Mouse (Mus musculus): ENCODE results near the gene Gm6096. TPM values are rescaled to one million over a fixed set of nuclear protein-coding genes. Genes with fewer than 3 reads are reported as not detected.
A peak's percentile ranks its signal among the peaks of the same experiment; 100 is the strongest.
"Not testable (repeated sequence)": the region's sequence is repeated elsewhere in the genome, so short reads cannot be mapped to it uniquely, and the experiment has no call there.

The Gm6096 gene
- total RNA-seq (2021) = not detected
- long read RNA-seq, experiment 1 = 0 reads
- long read RNA-seq, experiment 2 = 0 reads

GRCm38 (mm10) chr7:34250738-34251137, at the start of gene Gm6096:
Gm6096 (plus strand) TSS chr7:34251038.
- DNase-seq (ENCODE audit: low spot score) = no peak

DNA sequence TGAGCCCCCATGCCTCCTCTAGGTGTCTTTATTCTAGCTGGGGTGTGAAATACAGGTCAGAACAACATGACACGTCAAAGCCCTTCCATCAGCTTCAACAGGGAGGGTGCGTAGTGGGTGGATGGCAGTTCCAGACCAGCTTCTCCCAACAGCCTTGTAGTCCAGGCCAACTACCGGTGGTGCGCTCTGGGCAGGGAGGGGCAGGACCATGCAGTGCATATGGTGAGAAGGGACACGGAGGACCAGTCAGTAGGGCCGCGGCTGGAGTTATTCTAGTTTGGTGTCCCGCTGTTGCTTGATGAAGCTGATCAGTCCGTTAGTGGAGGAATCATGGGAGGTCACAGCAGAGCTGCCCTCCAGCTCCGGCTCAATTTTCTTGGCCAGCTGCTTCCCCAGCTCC, 48.7 kb upstream of the Gm6096 start:
- not testable (repeated sequence) for DNase-seq (ENCODE audit: low spot score)

- DNase-seq (ENCODE audit: low spot score) = no peak
Measured at GRCm38 (mm10) chr7:34206331-34206730, 44.5 kb upstream of the Gm6096 start.

DNA sequence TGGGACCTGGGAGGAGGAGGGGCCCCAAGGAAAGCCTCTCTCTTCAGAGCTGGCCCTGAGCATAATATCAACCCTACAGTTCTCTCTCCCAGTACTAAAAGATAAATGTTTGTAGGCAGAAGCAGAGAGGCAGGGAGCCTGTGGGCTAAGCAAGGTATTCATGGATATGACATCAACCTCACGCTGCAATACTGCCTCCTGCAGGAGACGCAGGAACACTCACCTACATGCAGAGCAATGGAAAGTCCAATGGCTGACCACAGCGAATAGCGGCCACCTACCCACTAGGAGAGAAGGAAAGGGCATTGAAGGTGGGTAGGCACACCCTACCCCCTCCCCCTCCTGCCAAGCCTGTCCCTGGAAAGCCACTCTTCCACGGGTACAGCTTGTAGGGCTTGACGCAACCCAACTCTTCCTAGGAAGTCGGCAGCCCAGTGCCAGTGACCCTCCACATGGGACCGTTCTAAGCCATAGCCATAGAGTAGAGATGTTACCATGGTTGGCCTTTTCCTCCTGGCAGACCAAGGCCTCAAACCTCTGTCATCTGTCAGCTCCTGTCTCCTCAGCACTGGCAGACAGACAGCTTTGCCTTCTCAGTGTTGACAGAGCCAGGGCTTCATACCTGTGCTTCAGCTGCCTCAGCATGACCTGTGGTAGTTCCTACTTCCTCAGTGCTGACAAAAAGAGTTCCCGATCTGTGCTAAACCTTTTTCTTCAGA, 42.7 kb upstream of the Gm6096 start:
- DNase-seq (ENCODE audit: low spot score) = no peak

GRCm38 (mm10) chr7:34213281-34213680, 37.6 kb upstream of the Gm6096 start:
- DNase-seq (ENCODE audit: low spot score) = no peak

GRCm38 (mm10) chr7:34214644-34215043, 36.2 kb upstream of the Gm6096 start:
- no peak for DNase-seq (ENCODE audit: low spot score)

- DNase-seq (ENCODE audit: low spot score) = peak; percentile 91
Measured at GRCm38 (mm10) chr7:34215481-34215880, 35.4 kb upstream of the Gm6096 start.

DNA sequence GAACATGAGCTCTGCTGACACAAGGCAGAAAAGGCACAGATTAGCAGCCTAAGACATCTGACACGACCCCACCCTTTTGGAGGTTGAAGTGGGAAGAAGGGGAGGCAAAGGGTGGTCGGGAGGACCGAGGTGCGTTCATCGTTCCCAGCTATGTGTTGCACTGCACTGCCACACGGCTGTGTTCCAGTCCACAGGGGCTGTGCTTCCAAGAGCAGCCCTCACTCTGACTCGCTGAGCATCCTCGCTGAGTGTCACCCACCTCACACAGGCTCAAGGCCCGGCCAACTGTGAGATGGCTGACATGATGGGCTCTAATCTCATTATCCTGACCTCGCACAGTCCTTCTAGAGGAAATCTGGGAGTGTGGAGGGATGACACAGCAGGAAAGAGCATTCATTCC, 34.4 kb upstream of the Gm6096 start:
- no peak for DNase-seq (ENCODE audit: low spot score)

DNA sequence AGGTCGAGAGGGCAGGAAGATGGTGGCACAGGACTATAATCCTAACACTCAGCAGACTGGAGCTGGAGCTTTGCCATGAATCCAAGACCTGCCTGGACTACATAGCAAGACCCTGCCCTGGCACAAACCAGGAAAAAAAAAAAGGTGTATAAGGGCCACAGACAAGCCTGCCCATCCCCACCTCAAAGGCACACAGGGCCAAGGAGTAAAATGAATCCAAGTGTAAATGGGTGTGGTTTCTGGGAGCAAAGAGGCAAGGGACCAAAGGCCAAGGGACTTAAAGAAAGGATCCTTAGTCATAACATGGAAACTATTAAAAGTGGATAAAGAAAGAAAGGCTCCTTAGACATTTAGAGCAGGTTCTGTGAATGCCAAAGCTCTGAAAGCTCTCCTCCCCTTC, 32.3 kb upstream of the Gm6096 start:
- DNase-seq (ENCODE audit: low spot score) = no peak

- no peak for DNase-seq (ENCODE audit: low spot score)
Measured at GRCm38 (mm10) chr7:34221594-34222250, 29.1 kb upstream of the Gm6096 start.

DNA sequence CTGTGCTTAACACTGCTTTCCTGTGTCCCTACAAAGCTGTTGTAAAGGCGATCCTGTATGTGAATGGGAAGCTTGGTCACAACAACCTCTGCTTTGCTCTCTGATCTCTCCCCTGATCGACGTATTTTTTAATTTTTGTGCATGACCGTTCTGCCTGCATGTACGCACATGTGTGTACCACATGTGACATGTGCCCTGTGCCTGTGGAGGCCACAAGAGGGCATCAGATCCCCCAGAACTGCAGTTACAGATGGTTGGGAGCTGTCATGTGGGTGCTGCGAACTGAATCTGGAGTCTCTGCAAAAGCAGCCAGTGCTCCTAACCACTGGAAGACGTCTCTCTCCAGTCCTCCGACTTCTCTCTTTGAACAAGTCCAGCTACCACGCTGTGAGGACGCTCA, 28.5 kb upstream of the Gm6096 start:
- no peak for DNase-seq (ENCODE audit: low spot score)

DNA sequence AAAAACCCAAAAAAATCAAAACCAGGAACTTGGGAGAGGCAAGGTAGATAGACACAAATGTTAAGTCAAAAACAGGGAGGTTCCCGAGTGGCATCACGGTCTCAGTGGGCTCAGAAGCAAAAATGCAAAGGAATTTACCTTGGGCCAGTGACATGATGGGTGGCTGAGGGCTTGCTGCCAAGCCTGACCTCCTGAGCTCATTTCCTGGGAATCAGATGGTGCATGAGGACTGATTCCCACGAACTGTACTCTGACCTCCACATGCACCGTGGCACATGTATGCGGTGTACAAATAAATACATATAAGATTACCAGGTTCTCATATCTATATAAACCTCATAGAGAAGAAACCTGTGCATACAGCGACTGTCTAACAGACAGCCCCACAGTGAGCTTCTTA, 26.5 kb upstream of the Gm6096 start:
- DNase-seq (ENCODE audit: low spot score) = no peak

GRCm38 (mm10) chr7:34226086-34226485, 24.8 kb upstream of the Gm6096 start:
- DNase-seq (ENCODE audit: low spot score) = peak; percentile 50

- no peak for DNase-seq (ENCODE audit: low spot score)
Measured at GRCm38 (mm10) chr7:34226846-34227245, 24.0 kb upstream of the Gm6096 start.

DNA sequence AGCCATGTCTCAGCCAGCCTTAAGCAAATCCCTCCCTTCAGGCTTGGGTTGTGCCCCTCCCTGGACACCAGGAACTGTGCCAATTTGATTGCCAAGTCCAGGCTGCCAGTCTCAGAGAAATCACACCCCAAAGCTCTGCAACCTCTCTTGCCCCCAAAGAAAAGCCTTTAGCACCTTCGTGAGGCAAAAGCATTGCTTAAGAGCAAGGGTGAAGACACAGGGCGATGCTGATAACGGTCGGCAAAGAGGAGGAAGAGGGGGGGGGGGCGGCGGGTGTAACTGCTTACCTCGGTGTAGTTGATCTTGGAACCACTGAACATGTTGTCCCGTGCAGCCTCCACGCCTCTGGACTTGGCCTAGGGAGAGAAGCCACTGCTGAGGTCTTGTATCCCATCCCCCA, 22.2 kb upstream of the Gm6096 start:
- DNase-seq (ENCODE audit: low spot score) = peak; percentile 62

GRCm38 (mm10) chr7:34229153-34229552, 21.7 kb upstream of the Gm6096 start:
- DNase-seq (ENCODE audit: low spot score) = no peak

DNA sequence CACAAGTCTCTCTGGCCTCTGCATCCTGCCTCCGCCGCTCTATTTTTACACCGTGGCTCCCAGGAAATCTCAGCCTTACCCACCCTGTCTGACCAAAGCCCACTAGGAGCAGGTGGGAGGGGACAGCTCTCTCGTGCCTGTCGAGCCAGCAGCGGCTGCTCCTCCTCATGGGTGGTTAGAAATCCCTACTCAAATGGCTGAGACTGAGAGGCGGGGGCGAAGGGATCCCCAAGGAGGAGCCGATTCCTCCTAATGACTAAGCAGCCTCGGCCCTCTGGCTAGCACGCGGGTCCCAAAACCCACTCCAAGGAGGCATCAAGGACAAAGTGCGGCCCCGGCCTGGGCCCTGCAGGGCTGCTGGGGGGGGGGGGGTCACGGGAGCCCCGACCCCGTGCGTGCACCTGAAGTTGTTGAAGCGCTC, 21.1 kb upstream of the Gm6096 start:
- peak; percentile 59 for DNase-seq (ENCODE audit: low spot score)

- peak; percentile 77 for DNase-seq (ENCODE audit: low spot score)
Measured at GRCm38 (mm10) chr7:34230116-34230515, 20.7 kb upstream of the Gm6096 start, which contains the start of gene Gpi1. Gpi1 (minus strand) TSS chr7:34230336.

GRCm38 (mm10) chr7:34232785-34233725, 17.8 kb upstream of the Gm6096 start:
- no peak for DNase-seq (ENCODE audit: low spot score)

DNA sequence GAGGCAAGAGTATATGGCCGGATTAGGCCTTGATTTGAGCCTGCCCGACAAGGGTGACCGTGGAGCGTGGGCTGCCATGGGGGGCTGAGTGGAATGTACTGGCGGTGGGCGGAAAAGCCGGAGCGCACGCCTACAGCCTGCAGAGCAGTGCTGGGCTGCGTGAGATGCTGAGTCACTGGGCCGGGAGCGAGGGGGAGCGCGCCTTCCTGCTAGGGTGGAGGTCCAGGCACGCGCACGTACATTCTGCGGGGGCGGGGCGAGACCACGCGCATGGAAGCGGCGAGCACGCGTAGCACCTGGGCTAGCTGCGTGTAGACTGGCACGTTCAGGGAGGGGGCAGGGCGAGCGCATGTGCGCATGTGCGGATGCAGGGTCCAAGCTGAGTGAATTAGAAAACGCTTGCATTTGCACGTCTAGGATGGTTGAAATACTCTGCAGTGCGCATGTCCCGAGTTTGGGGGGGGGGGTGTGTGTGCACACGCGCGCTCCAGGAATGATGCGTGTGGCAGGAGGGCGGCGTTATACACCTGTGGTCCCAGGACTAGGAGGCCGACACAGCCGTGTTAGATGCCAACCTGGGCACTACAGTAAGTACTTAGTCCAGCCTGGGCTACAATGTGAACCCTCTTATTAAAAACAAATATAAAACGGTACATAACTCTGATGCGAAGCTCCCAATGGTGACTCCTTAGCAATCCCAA, 16.8 kb upstream of the Gm6096 start:
- DNase-seq (ENCODE audit: low spot score) = peak; percentile 98
